Mouse (Mus musculus): ENCODE measurements at regions not wholly inside any gene's neighbourhood (a gene's known extent, or its start where the extent isn't known, plus 50 kb on each side); places are given as distances from the start of the nearest gene placed in this dataset.

- no peak for ATAC-seq (ENCODE audit: low FRiP score)
- no peak overlapping the region for H3K4me2 ChIP-seq (replicated peaks)
Observed at GRCm38 (mm10) chr6:117323301-117323700, 155.0 kb downstream of the Cxcl12 start.

GRCm38 (mm10) chr6:117323850-117324249, 155.5 kb downstream of the Cxcl12 start:
- Histone ChIP-seq H3K27me3 (no peaks in the 10 kb centered on the region), H3K4me2 (replicated peaks) (no peak overlapping the region), H3K4me1 (peaks cover 10% of the 10 kb centered on the region; the same call in 1 of the 2 replicates), H3K27ac (no peak overlapping the region), H3K4me3 (no peak overlapping the region), H3K9me3 (replicated peaks) (no peaks in the 10 kb centered on the region), H3K9ac (no peak overlapping the region), H3K36me3 (no peaks in the 10 kb centered on the region)
- WGBS: 77% methylated on average over 3 of the region's 3 CpGs
- no peak for ATAC-seq (ENCODE audit: low FRiP score)

More at GRCm38 (mm10) chr6:117323301-117323700, 155.0 kb downstream of the Cxcl12 start:
- Histone ChIP-seq H3K27ac (no peak overlapping the region), H3K4me1 (peaks cover 10% of the 10 kb centered on the region; the same call in 1 of the 2 replicates), H3K27me3 (no peaks in the 10 kb centered on the region), H3K9ac (no peak overlapping the region), H3K36me3 (no peaks in the 10 kb centered on the region), H3K9me3 (replicated peaks) (no peaks in the 10 kb centered on the region), H3K4me3 (no peak overlapping the region)

- Histone ChIP-seq H3K4me2 (replicated peaks) (no peak overlapping the region), H3K4me1 (peaks cover 10% of the 10 kb centered on the region; the same call in 1 of the 2 replicates), H3K36me3 (no peaks in the 10 kb centered on the region), H3K9ac (no peak overlapping the region), H3K27me3 (no peaks in the 10 kb centered on the region), H3K9me3 (replicated peaks) (no peaks in the 10 kb centered on the region), H3K4me3 (no peak overlapping the region), H3K27ac (no peak overlapping the region)
- 32% methylated on average over 18 of the region's 18 CpGs for WGBS
- ATAC-seq (ENCODE audit: low FRiP score): no peak
Observed at GRCm38 (mm10) chr6:117326835-117327775, 158.8 kb downstream of the Cxcl12 start.

GRCm38 (mm10) chr6:117329164-117329939, 161.0 kb downstream of the Cxcl12 start:
- Histone ChIP-seq H3K4me3 (no peak overlapping the region), H3K9ac (no peak overlapping the region), H3K9me3 (replicated peaks) (no peaks in the 10 kb centered on the region), H3K27ac (no peak overlapping the region), H3K36me3 (no peaks in the 10 kb centered on the region), H3K4me1 (peaks cover 10% of the 10 kb centered on the region; the same call in 1 of the 2 replicates), H3K27me3 (no peaks in the 10 kb centered on the region), H3K4me2 (replicated peaks) (no peak overlapping the region)
- no peak for ATAC-seq (ENCODE audit: low FRiP score)
- 76% methylated on average over 8 of the region's 8 CpGs for WGBS

- H3K4me2 ChIP-seq (replicated peaks): no peak overlapping the region
- H3K27me3 ChIP-seq: no peaks in the 10 kb centered on the region
- WGBS: 79% methylated on average over 6 of the region's 6 CpGs
- no peaks in the 10 kb centered on the region for H3K36me3 ChIP-seq
- peaks cover 10% of the 10 kb centered on the region; the same call in 1 of the 2 replicates for H3K4me1 ChIP-seq
- no peaks in the 10 kb centered on the region for H3K9me3 ChIP-seq (replicated peaks)
- H3K4me3 ChIP-seq: no peak overlapping the region
- no peak for ATAC-seq (ENCODE audit: low FRiP score)
- no peak overlapping the region for H3K9ac ChIP-seq
- no peak overlapping the region for H3K27ac ChIP-seq
Observed at GRCm38 (mm10) chr6:117330198-117330597, 161.9 kb downstream of the Cxcl12 start.

GRCm38 (mm10) chr6:117330726-117331360, 162.5 kb downstream of the Cxcl12 start:
- Histone ChIP-seq H3K9me3 (replicated peaks) (no peaks in the 10 kb centered on the region), H3K27me3 (no peaks in the 10 kb centered on the region), H3K27ac (no peak overlapping the region), H3K36me3 (no peaks in the 10 kb centered on the region), H3K4me1 (peaks cover 10% of the 10 kb centered on the region; the same call in 1 of the 2 replicates), H3K4me2 (replicated peaks) (no peak overlapping the region), H3K9ac (no peak overlapping the region), H3K4me3 (no peak overlapping the region)
- no peak for ATAC-seq (ENCODE audit: low FRiP score)
- 27% methylated on average over 5 of the region's 5 CpGs for WGBS

GRCm38 (mm10) chr6:117332641-117333040, 164.3 kb downstream of the Cxcl12 start:
- H3K9me3 ChIP-seq (replicated peaks): no peaks in the 10 kb centered on the region
- H3K27me3 ChIP-seq: no peaks in the 10 kb centered on the region
- no peaks in the 10 kb centered on the region for H3K36me3 ChIP-seq
- no peak overlapping the region for H3K27ac ChIP-seq
- H3K4me3 ChIP-seq: no peak overlapping the region
- no peak overlapping the region for H3K4me2 ChIP-seq (replicated peaks)
- no peaks in the 10 kb centered on the region for H3K4me1 ChIP-seq
- no peak overlapping the region for H3K9ac ChIP-seq
- ATAC-seq (ENCODE audit: low FRiP score): no peak
- 49% methylated on average over 6 of the region's 6 CpGs for WGBS

GRCm38 (mm10) chr6:117342123-117342522, 173.8 kb downstream of the Cxcl12 start:
- Histone ChIP-seq H3K4me2 (replicated peaks) (no peak overlapping the region), H3K36me3 (no peaks in the 10 kb centered on the region), H3K9ac (no peak overlapping the region), H3K4me1 (no peaks in the 10 kb centered on the region), H3K27me3 (no peaks in the 10 kb centered on the region), H3K4me3 (no peak overlapping the region), H3K9me3 (replicated peaks) (no peaks in the 10 kb centered on the region; the same call in 1 of the 2 replicates), H3K27ac (no peak overlapping the region)
- 86% methylated on average over 3 of the region's 3 CpGs for WGBS
- ATAC-seq (ENCODE audit: low FRiP score): no peak

- 83% methylated on average over 1 of the region's 1 CpGs for WGBS
- Histone ChIP-seq H3K4me1 (no peaks in the 10 kb centered on the region), H3K27me3 (no peaks in the 10 kb centered on the region), H3K4me2 (replicated peaks) (no peak overlapping the region), H3K9me3 (replicated peaks) (no peaks in the 10 kb centered on the region), H3K4me3 (no peak overlapping the region), H3K27ac (no peak overlapping the region), H3K9ac (no peak overlapping the region), H3K36me3 (no peaks in the 10 kb centered on the region)
- no peak for ATAC-seq (ENCODE audit: low FRiP score)
Observed at GRCm38 (mm10) chr6:117347356-117347755, 179.0 kb downstream of the Cxcl12 start.

- no peak overlapping the region for H3K27ac ChIP-seq
- no peak overlapping the region for H3K4me3 ChIP-seq
- WGBS: 75% methylated on average over 1 of the region's 1 CpGs
Observed at GRCm38 (mm10) chr6:117351846-117352245, 183.5 kb downstream of the Cxcl12 start.

GRCm38 (mm10) chr6:117353091-117353490, 184.8 kb downstream of the Cxcl12 start:
- Histone ChIP-seq H3K4me3 (no peak overlapping the region), H3K4me2 (replicated peaks) (no peak overlapping the region), H3K27me3 (no peaks in the 10 kb centered on the region), H3K36me3 (no peaks in the 10 kb centered on the region), H3K27ac (no peak overlapping the region), H3K4me1 (no peaks in the 10 kb centered on the region), H3K9me3 (replicated peaks) (no peaks in the 10 kb centered on the region), H3K9ac (no peak overlapping the region)
- WGBS: 91% methylated on average over 3 of the region's 3 CpGs
- ATAC-seq (ENCODE audit: low FRiP score): no peak

More at GRCm38 (mm10) chr6:117351846-117352245, 183.5 kb downstream of the Cxcl12 start:
- no peak for ATAC-seq (ENCODE audit: low FRiP score)
- Histone ChIP-seq H3K9ac (no peak overlapping the region), H3K9me3 (replicated peaks) (no peaks in the 10 kb centered on the region), H3K27me3 (no peaks in the 10 kb centered on the region), H3K4me1 (no peaks in the 10 kb centered on the region), H3K4me2 (replicated peaks) (no peak overlapping the region), H3K36me3 (no peaks in the 10 kb centered on the region)

GRCm38 (mm10) chr6:117356101-117356500, 187.8 kb downstream of the Cxcl12 start:
- 96% methylated on average over 1 of the region's 1 CpGs for WGBS
- Histone ChIP-seq H3K9me3 (replicated peaks) (no peaks in the 10 kb centered on the region), H3K27me3 (no peaks in the 10 kb centered on the region), H3K27ac (no peak overlapping the region), H3K4me1 (no peaks in the 10 kb centered on the region), H3K4me2 (replicated peaks) (no peak overlapping the region), H3K4me3 (no peak overlapping the region), H3K9ac (no peak overlapping the region), H3K36me3 (no peaks in the 10 kb centered on the region)
- ATAC-seq (ENCODE audit: low FRiP score): no peak

All from hindbrain, embryonic 12.5 days (tissue).